Mouse (Mus musculus): ENCODE data around the gene Arhgap42. TPM values are rescaled to one million over a fixed set of nuclear protein-coding genes. Genes with fewer than 3 reads are reported as not detected.

Gene Arhgap42
- total and polyA plus RNA-seq, 2 experiments from 2014 or later = 5.9 to 13.0 TPM

DNA sequence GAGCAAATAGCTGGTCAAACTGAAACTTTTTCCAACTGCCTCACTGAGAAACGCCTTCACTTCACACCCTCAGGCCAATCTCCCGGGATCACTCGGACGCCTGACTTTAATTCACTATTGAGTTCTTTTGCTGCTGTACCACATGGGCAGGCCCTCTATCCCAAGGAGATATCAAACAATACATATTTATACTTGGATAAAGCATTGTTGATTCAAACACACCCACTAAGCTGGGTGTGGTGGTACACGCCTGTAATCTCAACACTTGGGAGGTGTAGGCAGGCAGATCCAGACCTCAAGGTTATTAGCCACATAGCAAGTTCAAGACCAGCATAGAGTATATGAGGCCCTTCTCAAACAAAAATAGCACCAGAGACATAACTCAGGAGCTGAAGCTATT lies 64.7 kb downstream of the Arhgap42 start:
- no peaks in the 10 kb centered on the region for H3K36me3 ChIP-seq (ENCODE audit: insufficient read depth, low read length)
- no peak for TF ChIP-seq CTCF (IDR thresholded peaks at IDR 0.05; ENCODE audit: low read depth)
- H3K9me3 ChIP-seq (ENCODE audit: low read length) = no peaks in the 10 kb centered on the region
- no peaks in the 10 kb centered on the region for H3K4me1 ChIP-seq (ENCODE audit: insufficient read depth, low read length)
- no peaks in the 10 kb centered on the region for H3K27me3 ChIP-seq (ENCODE audit: insufficient read depth, low read length)
- no peak overlapping the region for H3K4me3 ChIP-seq (ENCODE audit: low read length)
- WGBS = 90% methylated on average over 5 of the region's 5 CpGs
- no peak overlapping the region for H3K4me2 ChIP-seq (ENCODE audit: low read depth, low read length)
- DNase-seq (ENCODE audit: low spot score) (no peak), ATAC-seq (no peak)
- H3K27ac ChIP-seq = no peak overlapping the region
- H3K9ac ChIP-seq (replicated peaks; ENCODE audit: low read length) = no peak overlapping the region

- Histone ChIP-seq H3K4me2 (ENCODE audit: low read depth, low read length) (no peak overlapping the region), H3K9ac (replicated peaks; ENCODE audit: low read length) (no peak overlapping the region), H3K4me3 (ENCODE audit: low read length) (no peak overlapping the region), H3K36me3 (ENCODE audit: insufficient read depth, low read length) (no peaks in the 10 kb centered on the region), H3K9me3 (ENCODE audit: low read length) (no peaks in the 10 kb centered on the region), H3K4me1 (ENCODE audit: insufficient read depth, low read length) (no peaks in the 10 kb centered on the region), H3K27ac (no peak overlapping the region), H3K27me3 (ENCODE audit: insufficient read depth, low read length) (no peaks in the 10 kb centered on the region)
- ATAC-seq (no peak), DNase-seq (ENCODE audit: low spot score) (no peak)
- WGBS = 84% methylated on average over 1 of the region's 1 CpGs
- TF ChIP-seq CTCF (IDR thresholded peaks at IDR 0.05; ENCODE audit: low read depth) = no peak
These were observed 65.8 kb downstream of the Arhgap42 start for GRCm38 (mm10) chr9:9173091-9173490.

GRCm38 (mm10) chr9:9171146-9171816 lies 67.6 kb downstream of the Arhgap42 start:
- no peak overlapping the region for H3K4me2 ChIP-seq (ENCODE audit: low read depth, low read length)

DNA sequence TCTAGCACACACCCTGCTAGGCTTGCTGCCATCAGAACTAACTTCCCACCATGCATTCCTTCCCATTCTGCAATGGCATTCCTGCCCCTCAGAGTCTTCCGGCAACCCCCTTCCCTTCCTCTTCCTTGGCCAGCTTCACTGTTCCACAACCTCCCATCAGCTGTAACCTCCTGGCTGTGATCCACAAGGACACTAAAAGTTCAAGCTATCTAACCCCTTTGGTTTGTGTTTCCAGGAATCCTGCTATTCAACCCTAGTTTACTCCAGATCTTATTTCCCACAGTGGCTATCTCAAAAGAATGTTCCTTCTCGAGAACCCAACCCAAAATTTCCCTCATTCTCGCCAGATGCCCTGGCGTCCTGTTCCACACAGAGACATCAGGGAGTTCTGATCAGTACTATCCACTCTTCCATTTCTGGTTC lies 73.2 kb downstream of the Arhgap42 start:
- Histone ChIP-seq H3K4me3 (ENCODE audit: low read length) (no peak overlapping the region), H3K36me3 (ENCODE audit: insufficient read depth, low read length) (no peaks in the 10 kb centered on the region), H3K27me3 (ENCODE audit: insufficient read depth, low read length) (no peaks in the 10 kb centered on the region), H3K9ac (replicated peaks; ENCODE audit: low read length) (no peak overlapping the region), H3K4me1 (ENCODE audit: insufficient read depth, low read length) (no peaks in the 10 kb centered on the region), H3K4me2 (ENCODE audit: low read depth, low read length) (no peak overlapping the region), H3K27ac (no peak overlapping the region), H3K9me3 (ENCODE audit: low read length) (no peaks in the 10 kb centered on the region)
- WGBS = 82% methylated on average over 4 of the region's 4 CpGs
- TF ChIP-seq CTCF (IDR thresholded peaks at IDR 0.05; ENCODE audit: low read depth) = no peak
- DNase-seq (ENCODE audit: low spot score) = no peak
- no peak for ATAC-seq

More at GRCm38 (mm10) chr9:9171146-9171816, 67.6 kb downstream of the Arhgap42 start:
- DNase-seq (ENCODE audit: low spot score) (no peak), ATAC-seq (0 out of 2 replicates have a peak, but pooled peaks have one; percentile 29)
- H3K4me3 ChIP-seq (ENCODE audit: low read length) = no peak overlapping the region
- no peak overlapping the region for H3K27ac ChIP-seq
- TF ChIP-seq CTCF (IDR thresholded peaks at IDR 0.05; ENCODE audit: low read depth) = no peak
- WGBS = 74% methylated on average over 5 of the region's 5 CpGs
- no peak overlapping the region for H3K9ac ChIP-seq (replicated peaks; ENCODE audit: low read length)
- H3K27me3 ChIP-seq (ENCODE audit: insufficient read depth, low read length) = no peaks in the 10 kb centered on the region
- H3K36me3 ChIP-seq (ENCODE audit: insufficient read depth, low read length) = no peaks in the 10 kb centered on the region
- H3K9me3 ChIP-seq (ENCODE audit: low read length) = no peaks in the 10 kb centered on the region
- H3K4me1 ChIP-seq (ENCODE audit: insufficient read depth, low read length) = no peaks in the 10 kb centered on the region

DNA sequence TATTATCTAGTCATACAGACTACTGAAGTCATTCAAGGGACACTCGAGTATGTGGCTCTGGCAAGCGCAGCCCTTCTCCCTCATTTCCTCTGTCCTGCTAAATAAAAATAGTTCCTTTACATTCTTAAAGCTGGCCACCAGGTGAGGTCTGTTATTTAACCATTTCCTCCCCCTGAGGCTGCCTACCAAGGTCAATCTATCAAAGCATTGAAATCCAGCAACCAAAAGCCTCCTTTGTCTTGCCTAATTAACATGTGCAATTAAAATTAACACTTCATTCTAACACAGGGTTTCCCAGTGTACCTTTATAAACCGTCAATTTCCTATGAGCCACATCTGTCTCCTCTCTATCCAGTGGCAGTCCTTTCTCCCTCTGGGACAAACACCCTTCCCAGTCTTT lies 78.2 kb downstream of the Arhgap42 start:
- no peaks in the 10 kb centered on the region for H3K27me3 ChIP-seq (ENCODE audit: insufficient read depth, low read length)
- WGBS = 46% methylated on average over 3 of the region's 3 CpGs
- no peak for TF ChIP-seq CTCF (IDR thresholded peaks at IDR 0.05; ENCODE audit: low read depth)

DNA sequence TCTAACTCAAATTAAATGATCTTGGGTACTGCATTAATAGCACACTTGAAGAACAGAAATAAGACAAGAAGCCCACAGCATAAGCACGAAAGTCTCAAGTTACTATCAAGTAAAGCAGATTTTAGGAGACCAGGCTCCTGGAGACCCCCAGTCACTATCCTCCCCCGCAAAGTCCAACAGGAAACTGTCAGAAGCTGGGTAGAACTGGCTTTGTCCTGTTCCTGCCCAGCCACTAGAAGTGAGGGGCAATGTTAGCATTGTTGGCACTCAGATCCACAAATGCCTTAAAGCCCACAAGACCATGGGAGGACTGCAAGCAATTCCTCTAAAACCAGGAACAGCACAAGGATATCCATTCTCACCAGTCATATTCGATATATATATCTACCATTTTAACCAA lies 80.7 kb downstream of the Arhgap42 start:
- no peaks in the 10 kb centered on the region for H3K9me3 ChIP-seq (ENCODE audit: low read length)
- H3K4me1 ChIP-seq (ENCODE audit: insufficient read depth, low read length) = no peaks in the 10 kb centered on the region
- TF ChIP-seq CTCF (IDR thresholded peaks at IDR 0.05; ENCODE audit: low read depth) = no peak
- no peak for ATAC-seq
- no peaks in the 10 kb centered on the region for H3K36me3 ChIP-seq (ENCODE audit: insufficient read depth, low read length)
- DNase-seq (ENCODE audit: low spot score) = no peak
- 86% methylated on average over 3 of the region's 3 CpGs for WGBS
- H3K27me3 ChIP-seq (ENCODE audit: insufficient read depth, low read length) = no peaks in the 10 kb centered on the region
- no peak overlapping the region for H3K4me2 ChIP-seq (ENCODE audit: low read depth, low read length)
- no peak overlapping the region for H3K9ac ChIP-seq (replicated peaks; ENCODE audit: low read length)
- no peak overlapping the region for H3K4me3 ChIP-seq (ENCODE audit: low read length)
- no peak overlapping the region for H3K27ac ChIP-seq

More for the DNA sequence above, 78.2 kb downstream of the Arhgap42 start:
- Histone ChIP-seq H3K4me3 (ENCODE audit: low read length) (no peak overlapping the region), H3K36me3 (ENCODE audit: insufficient read depth, low read length) (no peaks in the 10 kb centered on the region), H3K27ac (no peak overlapping the region), H3K4me1 (ENCODE audit: insufficient read depth, low read length) (no peaks in the 10 kb centered on the region), H3K9ac (replicated peaks; ENCODE audit: low read length) (no peak overlapping the region), H3K4me2 (ENCODE audit: low read depth, low read length) (no peak overlapping the region), H3K9me3 (ENCODE audit: low read length) (no peaks in the 10 kb centered on the region)
- no peak for ATAC-seq
- DNase-seq (ENCODE audit: low spot score) = no peak

DNA sequence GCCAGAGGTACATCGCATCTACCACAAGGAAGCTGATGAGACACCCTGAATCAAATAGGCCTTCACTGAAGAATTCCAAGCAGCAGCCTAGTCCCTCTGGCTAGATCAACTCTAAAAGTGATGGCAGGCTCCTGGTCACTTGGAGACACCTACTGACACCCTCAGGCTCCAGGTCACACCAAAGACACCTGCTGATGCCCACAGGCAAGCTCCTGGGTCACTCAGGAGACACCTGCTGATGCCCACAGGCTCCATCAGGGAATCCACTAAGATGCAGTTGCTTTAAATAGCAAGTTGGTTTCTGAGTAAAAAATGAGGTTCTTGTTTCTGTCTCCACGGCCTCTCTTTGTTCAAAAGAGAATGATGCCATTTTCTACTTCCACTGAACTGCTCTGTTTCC lies 81.5 kb downstream of the Arhgap42 start:
- 77% methylated on average over 2 of the region's 2 CpGs for WGBS
- ATAC-seq = no peak

More for the DNA sequence above, 81.5 kb downstream of the Arhgap42 start:
- H3K9me3 ChIP-seq (ENCODE audit: low read length) = no peaks in the 10 kb centered on the region
- no peaks in the 10 kb centered on the region for H3K4me1 ChIP-seq (ENCODE audit: insufficient read depth, low read length)
- no peaks in the 10 kb centered on the region for H3K36me3 ChIP-seq (ENCODE audit: insufficient read depth, low read length)
- H3K27ac ChIP-seq = no peak overlapping the region
- no peak overlapping the region for H3K4me3 ChIP-seq (ENCODE audit: low read length)
- no peak for TF ChIP-seq CTCF (IDR thresholded peaks at IDR 0.05; ENCODE audit: low read depth)
- no peaks in the 10 kb centered on the region for H3K27me3 ChIP-seq (ENCODE audit: insufficient read depth, low read length)
- no peak overlapping the region for H3K9ac ChIP-seq (replicated peaks; ENCODE audit: low read length)
- H3K4me2 ChIP-seq (ENCODE audit: low read depth, low read length) = no peak overlapping the region
- DNase-seq (ENCODE audit: low spot score) = no peak
